ENCODE assay signal across 22 mouse cellular contexts in the genomic region with DNA sequence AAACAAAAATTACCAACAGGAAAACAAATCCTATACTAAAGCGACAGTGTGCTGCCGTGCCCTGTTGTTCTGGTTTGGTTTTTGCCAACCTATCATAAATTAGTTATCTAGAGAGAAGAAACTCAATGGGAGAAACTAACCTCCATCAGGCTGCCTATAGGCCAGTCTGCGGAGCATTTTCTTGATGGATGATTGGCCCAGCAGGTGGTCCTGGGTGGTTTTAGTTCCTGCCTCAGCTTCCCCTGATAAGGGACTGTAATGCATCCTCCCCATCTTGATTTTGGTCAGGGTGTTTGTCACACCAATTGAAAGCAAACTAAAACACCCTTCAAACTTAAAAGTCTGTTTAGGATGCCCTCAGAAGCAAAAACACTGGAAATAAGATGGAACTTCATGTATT.
"Had no signal": no experiment of that assay in that cellular context is flagged by ENCODE, and none has a peak within 500 bp of the region (broad histone marks: within the 10 kb centered on the region; RNA-seq: fewer than 3 reads in every experiment).

No protein-coding gene starts in this region.

- ATAC-seq: hindbrain, postnatal 0 days; intestine, embryonic 15.5 days; intestine, postnatal 0 days had no signal

- H3K4me3 ChIP-seq: heart, adult 2 months; heart, embryonic 13.5 days; heart, embryonic 15.5 days; hindbrain, embryonic 13.5 days; hindbrain, embryonic 15.5 days; intestine, embryonic 15.5 days; left cerebral cortex, adult 2 months; limb, embryonic 10.5 days; limb, embryonic 12.5 days; liver, embryonic 13.5 days; liver, embryonic 15.5 days had no signal

- H3K27ac ChIP-seq: heart, adult 2 months; heart, embryonic 13.5 days; heart, embryonic 15.5 days; hindbrain, embryonic 13.5 days; hindbrain, embryonic 15.5 days; hindbrain, postnatal 0 days; intestine, embryonic 15.5 days; left cerebral cortex, adult 2 months; limb, embryonic 10.5 days; limb, embryonic 12.5 days; liver, embryonic 13.5 days; liver, embryonic 15.5 days had no signal

- H3K27me3 ChIP-seq: heart, embryonic 13.5 days; heart, embryonic 15.5 days; hindbrain, embryonic 13.5 days; hindbrain, embryonic 15.5 days; intestine, embryonic 15.5 days; limb, embryonic 12.5 days; liver, embryonic 13.5 days; liver, embryonic 15.5 days had no signal

- H3K9me3 ChIP-seq: heart, embryonic 13.5 days; heart, embryonic 15.5 days; hindbrain, embryonic 13.5 days; hindbrain, embryonic 15.5 days; intestine, embryonic 15.5 days; limb, embryonic 10.5 days; limb, embryonic 12.5 days; liver, embryonic 13.5 days; liver, embryonic 15.5 days had no signal

- H3K9ac ChIP-seq: heart, embryonic 13.5 days; heart, embryonic 15.5 days; hindbrain, embryonic 13.5 days; hindbrain, embryonic 15.5 days; intestine, embryonic 15.5 days; limb, embryonic 12.5 days; liver, embryonic 13.5 days; liver, embryonic 15.5 days had no signal

- DNase-seq: gastrocnemius, postnatal 14 days; gastrocnemius, postnatal 36 days; heart, adult 2 months; heart, postnatal 14 days; heart, postnatal 36 days; kidney, adult 18-20 months; kidney, adult 8-10 months; kidney, postnatal 10 days; kidney, postnatal 25 days; liver; liver, embryonic 13.5 days had no signal

- H3K36me3 ChIP-seq: heart, embryonic 13.5 days; heart, embryonic 15.5 days; intestine, embryonic 15.5 days; limb, embryonic 10.5 days; limb, embryonic 12.5 days; liver, embryonic 13.5 days; liver, embryonic 15.5 days had no signal

- H3K4me1 ChIP-seq: heart, embryonic 15.5 days; hindbrain, embryonic 13.5 days; hindbrain, embryonic 15.5 days; intestine, embryonic 15.5 days; limb, embryonic 10.5 days; liver, embryonic 15.5 days had no signal
